Mouse (Mus musculus) myocyte (in vitro differentiated cells): ENCODE measurements at regions not wholly inside any gene's neighbourhood (a gene's known extent, or its start where the extent isn't known, plus 50 kb on each side); places are given as distances from the start of the nearest gene placed in this dataset.

Source experiments
- CEBPB ChIP-seq: IDR thresholded peaks from 2 replicates; pipeline ENCODE4 v1.6.1; 2011; ENCODE audit warnings: mild to moderate bottlenecking, moderate library complexity; ENCODE audit not compliant: poor library complexity, insufficient read depth, severe bottlenecking
- MAX ChIP-seq: IDR thresholded peaks from one replicate; pipeline ENCODE4 v1.6.1; 2011; ENCODE audit warnings: low read depth, mild to moderate bottlenecking, control low read depth
- MYOG ChIP-seq, 3 experiments: IDR thresholded peaks; one replicate each; pipeline ENCODE4 v1.6.1; 2011; ENCODE audit warnings: control low read depth in 2 of 3, low read depth in 2 of 3, mild to moderate bottlenecking in 2 of 3; ENCODE audit not compliant: insufficient read length in 2 of 3, control insufficient read depth in 1 of 3, insufficient read depth in 1 of 3
- POLR2A ChIP-seq: IDR thresholded peaks from one replicate; pipeline ENCODE4 v1.6.1; 2011; ENCODE audit warnings: low read depth, mild to moderate bottlenecking, control low read depth, moderate library complexity; ENCODE audit not compliant: insufficient read length
- POLR2AphosphoS2 ChIP-seq: IDR thresholded peaks from one replicate; pipeline ENCODE4 v1.6.1; 2011; ENCODE audit warnings: low read depth, control low read depth; ENCODE audit not compliant: insufficient read length
- SRF ChIP-seq: IDR thresholded peaks from one replicate; pipeline ENCODE4 v1.6.1; 2011; ENCODE audit warnings: low read depth; ENCODE audit not compliant: control insufficient read depth, insufficient read length
- TCF12 ChIP-seq: IDR thresholded peaks from one replicate; pipeline ENCODE4 v1.6.1; 2011; ENCODE audit warnings: mild to moderate bottlenecking, control low read depth; ENCODE audit not compliant: poor library complexity, insufficient read depth, severe bottlenecking

DNA sequence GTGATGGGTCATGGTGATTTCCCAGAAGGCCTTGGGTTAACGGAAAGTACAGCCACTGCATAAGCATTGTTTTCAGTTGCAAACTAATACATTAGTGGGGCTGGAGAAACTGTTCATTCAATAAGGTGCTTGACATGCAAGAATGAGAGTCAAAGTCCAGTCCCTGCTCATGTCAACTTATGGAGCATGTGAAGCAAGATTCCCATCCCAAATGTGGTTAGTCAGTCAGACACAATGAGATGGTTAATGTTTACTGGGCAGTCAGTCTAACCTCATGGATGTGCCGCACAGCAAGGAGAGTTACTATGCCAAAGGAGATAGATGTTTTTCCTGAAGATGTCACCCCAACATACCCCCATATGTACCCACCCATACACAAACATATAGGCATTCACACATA is 993.8 kb upstream of the Jmjd1c start:
- TF ChIP-seq MYOG (IDR thresholded peaks at IDR 0.05; ENCODE audit: control insufficient read depth in 1 of 3, insufficient read depth in 1 of 3, insufficient read length in 2 of 3, low read depth in 2 of 3) (no peak), POLR2A (no peak), MAX (no peak), CEBPB (no peak), POLR2AphosphoS2 (no peak), SRF (no peak), TCF12 (no peak)
